Mouse (Mus musculus) limb, embryonic 14.5 days (tissue): ENCODE results near the gene Pdxp. TPM values are rescaled to one million over a fixed set of nuclear protein-coding genes. Genes with fewer than 3 reads are reported as not detected.

Experiments used
- ATAC-seq: fragments of 200-750 bp; cut with Nextera tagmentation; 2 replicates; pipeline ENCODE4 v1.8.0; 2017; ENCODE audit warnings: low read depth, moderate number of reproducible peaks, moderate TSS enrichment; ENCODE audit not compliant: low FRiP score
- DNase-seq: peaks from one replicate; pipeline ENCODE4 v3.0.0-alpha.2; 2015; ENCODE audit warnings: low spot score
- H3K27ac ChIP-seq: fragments of 300-500 bp; sonication (generic); replicated peaks from 2 replicates; pipeline ENCODE4 v1.5.1; 2014; ENCODE audit warnings: low read depth, mild to moderate bottlenecking, low read length, moderate library complexity, mixed read lengths
- H3K27me3 ChIP-seq: fragments of 300-500 bp; sonication (generic); 2 replicates; pipeline ENCODE4 v1.6.1; 2014; ENCODE audit warnings: low read length, mixed read lengths; ENCODE audit not compliant: control insufficient read depth, insufficient read depth
- H3K36me3 ChIP-seq: fragments of 300-500 bp; sonication (generic); 2 replicates; pipeline ENCODE4 v1.6.1; 2014; ENCODE audit warnings: mild to moderate bottlenecking, low read length, moderate library complexity, mixed read lengths; ENCODE audit not compliant: control insufficient read depth, insufficient read depth
- H3K4me1 ChIP-seq: fragments of 300-500 bp; sonication (generic); 2 replicates; pipeline ENCODE4 v1.6.1; 2014; ENCODE audit warnings: antibody characterized with exemption, low read length, mixed read lengths; ENCODE audit not compliant: control insufficient read depth, insufficient read depth
- H3K4me2 ChIP-seq: fragments of 300-500 bp; sonication (generic); replicated peaks from 2 replicates; pipeline ENCODE4 v1.6.1; 2014; ENCODE audit warnings: low read depth, mild to moderate bottlenecking, low read length, moderate library complexity; ENCODE audit not compliant: severe bottlenecking
- H3K4me3 ChIP-seq: fragments of 300-500 bp; sonication (generic); replicated peaks from 2 replicates; pipeline ENCODE4 v1.5.1; 2014; ENCODE audit warnings: low read length
- H3K9ac ChIP-seq: fragments of 300-500 bp; sonication (generic); 2 replicates; pipeline ENCODE4 v1.6.1; 2014; ENCODE audit warnings: mild to moderate bottlenecking, low read depth, low read length, moderate library complexity; ENCODE audit not compliant: severe bottlenecking
- H3K9me3 ChIP-seq: fragments of 300-500 bp; sonication (generic); 2 replicates; pipeline ENCODE4 v1.6.1; 2016; ENCODE audit warnings: low read length; ENCODE audit not compliant: control insufficient read depth
- POLR2A ChIP-seq: fragments of 200-500 bp; IDR thresholded peaks from 2 replicates; pipeline ENCODE4 v1.8.0; 2012; ENCODE audit warnings: inconsistent platforms, mild to moderate bottlenecking, moderate library complexity, borderline replicate concordance; ENCODE audit not compliant: insufficient read depth, insufficient read length; ENCODE audit errors: extremely low read depth
- WGBS: fragments of 180-500 bp; shearing (Covaris S2); extraction: QIAGEN DNeasy Blood & Tissue Kit; methylation state at CpG from one replicate; pipeline ENCODE4 v1.1.7; 2014; 5-methylcytosine and 5-hydroxymethylcytosine counted together
- polyA plus RNA-seq, 2 experiments: library from polyadenylated mRNA; depleted of rRNA in 1 of 2; stranded (reverse) in 1 of 2; unstranded in 1 of 2; fragments of >200 nt; fragmentation: Nextera tagmentation in 1 of 2; extraction: Ambion mirVana in 1 of 2; gene quantifications; 2 replicates each; pipeline versions ENCODE4 v1.2.1 to v1.2.3; 2012 to 2014

Gene Pdxp
- polyA plus RNA-seq, 2 experiments = 20.8 to 32.5 TPM

- ATAC-seq (peak; percentile 88), DNase-seq (peak; percentile 94)
- H3K4me2 ChIP-seq = peak within 1 kb of the TSS; percentile 68
- H3K4me3 ChIP-seq = peak within 1 kb of the TSS; percentile 67
- peak within 1 kb of the TSS; percentile 82 for H3K27ac ChIP-seq
- WGBS = 0% methylated on average over 39 of the region's 42 CpGs
- peaks cover 6% of the 10 kb centered on the region for H3K4me1 ChIP-seq
- H3K36me3 ChIP-seq = peaks cover 32% of the 10 kb centered on the region
- TF ChIP-seq POLR2A = peak; percentile 65; the same call in 1 of the 2 replicates
- no peaks in the 10 kb centered on the region for H3K27me3 ChIP-seq
- no peaks in the 10 kb centered on the region for H3K9me3 ChIP-seq
- peak within 1 kb of the TSS; percentile 64 for H3K9ac ChIP-seq
Observed at GRCm38 (mm10) chr15:78934784-78935320, 21.1 kb downstream of the Pdxp start, which contains the start of gene Nol12. TSS of gene Nol12 (plus strand) at chr15:78934933.

DNA sequence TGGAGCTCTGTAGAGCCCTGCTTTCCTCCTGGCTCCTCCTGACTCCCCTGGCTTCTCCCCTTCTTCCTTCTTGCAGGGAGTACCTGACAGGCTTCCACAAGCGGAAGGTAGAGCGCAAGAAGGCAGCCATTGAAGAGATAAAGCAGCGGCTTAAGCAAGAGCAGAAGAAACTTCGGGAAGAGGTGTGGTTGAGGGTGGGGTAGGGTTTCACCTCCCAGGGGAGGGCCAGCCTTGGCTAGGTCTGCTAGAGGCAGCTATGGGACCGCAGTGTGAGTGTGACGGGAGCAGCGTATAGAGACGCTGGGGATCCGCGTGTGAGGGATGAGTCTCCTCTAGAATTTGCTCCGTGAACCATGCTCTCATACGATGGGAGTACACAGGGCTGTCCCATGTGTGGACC, 22.7 kb downstream of the Pdxp start:
- Histone ChIP-seq H3K4me1 (peaks cover 6% of the 10 kb centered on the region), H3K9me3 (no peaks in the 10 kb centered on the region), H3K36me3 (peaks cover 41% of the 10 kb centered on the region), H3K9ac (no peak overlapping the region), H3K4me2 (no peak overlapping the region), H3K27ac (no peak overlapping the region), H3K27me3 (no peaks in the 10 kb centered on the region), H3K4me3 (no peak overlapping the region)
- no peak for DNase-seq
- WGBS = 92% methylated on average over 12 of the region's 12 CpGs
- no peak for TF ChIP-seq POLR2A
- no peak for ATAC-seq

DNA sequence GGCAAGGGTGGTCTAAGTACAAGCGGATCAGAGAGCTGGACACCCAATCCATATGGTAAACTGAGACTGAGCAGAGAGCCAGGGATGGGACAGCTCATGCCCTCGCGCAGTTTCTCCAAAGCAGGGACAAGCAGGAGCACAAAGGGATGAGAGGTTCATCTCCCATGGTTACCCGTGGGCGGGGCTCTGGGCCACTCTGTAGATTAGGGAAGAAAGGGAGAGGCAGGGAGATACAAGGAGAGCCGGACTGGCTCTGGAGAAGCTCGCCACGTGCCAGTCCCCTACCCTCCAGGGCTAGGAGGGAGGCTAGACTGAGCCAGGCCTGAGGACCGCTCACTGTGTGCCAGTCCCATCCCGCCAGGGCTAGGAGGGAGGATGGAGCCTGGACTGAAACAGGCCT, 23.6 kb downstream of the Pdxp start:
- 98% methylated on average over 10 of the region's 10 CpGs for WGBS
- peaks cover 47% of the 10 kb centered on the region for H3K36me3 ChIP-seq
- no peak overlapping the region for H3K27ac ChIP-seq
- no peak for TF ChIP-seq POLR2A
- H3K4me1 ChIP-seq = peaks cover 6% of the 10 kb centered on the region
- DNase-seq = no peak
- H3K27me3 ChIP-seq = no peaks in the 10 kb centered on the region
- no peaks in the 10 kb centered on the region for H3K9me3 ChIP-seq
- H3K9ac ChIP-seq = no peak overlapping the region
- no peak overlapping the region for H3K4me2 ChIP-seq
- ATAC-seq = no peak
- no peak overlapping the region for H3K4me3 ChIP-seq

DNA sequence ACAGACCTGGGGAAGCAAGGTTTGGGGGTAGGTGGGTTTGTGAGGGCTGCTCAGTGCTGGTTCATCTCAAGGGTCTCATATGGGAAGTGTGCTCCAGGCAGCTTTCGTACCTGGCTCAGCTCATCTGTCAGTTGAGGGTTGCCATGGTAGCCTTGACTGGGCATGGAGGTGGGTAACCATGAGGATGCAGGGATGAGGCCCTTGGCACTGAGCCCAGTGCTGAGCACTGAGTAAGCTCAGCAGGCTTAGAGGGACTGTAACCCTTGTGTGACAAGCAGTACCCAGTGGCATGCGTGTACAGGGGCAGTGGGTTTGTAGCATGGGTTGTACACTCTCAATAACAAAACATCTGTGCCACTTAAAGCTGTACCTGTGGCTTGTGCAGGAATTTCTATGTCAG, 24.2 kb downstream of the Pdxp start:
- Histone ChIP-seq H3K4me3 (no peak overlapping the region), H3K27me3 (no peaks in the 10 kb centered on the region), H3K36me3 (peaks cover 47% of the 10 kb centered on the region), H3K27ac (no peak overlapping the region), H3K9me3 (no peaks in the 10 kb centered on the region), H3K4me1 (peaks cover 9% of the 10 kb centered on the region), H3K4me2 (no peak overlapping the region), H3K9ac (no peak overlapping the region)
- no peak for ATAC-seq
- WGBS = 89% methylated on average over 2 of the region's 2 CpGs
- no peak for TF ChIP-seq POLR2A
- no peak for DNase-seq

DNA sequence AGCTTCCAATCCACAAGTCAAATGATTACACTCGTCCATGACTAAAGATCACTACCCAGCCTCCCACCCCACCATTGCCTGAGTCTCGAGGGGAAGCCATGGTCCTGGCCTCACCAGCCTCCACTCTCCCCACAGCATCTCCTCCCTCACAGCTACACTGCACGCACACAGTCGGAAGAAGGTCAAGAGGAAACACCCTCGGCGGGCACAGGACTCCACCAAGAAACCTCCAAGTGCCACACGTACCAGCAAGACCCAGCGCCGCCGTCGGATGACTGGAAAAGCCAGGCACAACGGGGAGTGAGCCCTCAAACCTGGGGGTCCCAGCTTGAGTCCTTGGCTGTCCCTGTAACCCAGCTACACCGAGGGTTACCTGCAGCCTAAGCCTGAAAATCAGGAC, 26.6 kb downstream of the Pdxp start:
- no peak overlapping the region for H3K9ac ChIP-seq
- peaks cover 9% of the 10 kb centered on the region for H3K4me1 ChIP-seq
- no peaks in the 10 kb centered on the region for H3K9me3 ChIP-seq
- DNase-seq (no peak), ATAC-seq (no peak)
- no peaks in the 10 kb centered on the region for H3K27me3 ChIP-seq
- 95% methylated on average over 13 of the region's 13 CpGs for WGBS
- H3K36me3 ChIP-seq = peaks cover 47% of the 10 kb centered on the region
- no peak overlapping the region for H3K27ac ChIP-seq
- no peak overlapping the region for H3K4me2 ChIP-seq
- TF ChIP-seq POLR2A = no peak
- H3K4me3 ChIP-seq = no peak overlapping the region

DNA sequence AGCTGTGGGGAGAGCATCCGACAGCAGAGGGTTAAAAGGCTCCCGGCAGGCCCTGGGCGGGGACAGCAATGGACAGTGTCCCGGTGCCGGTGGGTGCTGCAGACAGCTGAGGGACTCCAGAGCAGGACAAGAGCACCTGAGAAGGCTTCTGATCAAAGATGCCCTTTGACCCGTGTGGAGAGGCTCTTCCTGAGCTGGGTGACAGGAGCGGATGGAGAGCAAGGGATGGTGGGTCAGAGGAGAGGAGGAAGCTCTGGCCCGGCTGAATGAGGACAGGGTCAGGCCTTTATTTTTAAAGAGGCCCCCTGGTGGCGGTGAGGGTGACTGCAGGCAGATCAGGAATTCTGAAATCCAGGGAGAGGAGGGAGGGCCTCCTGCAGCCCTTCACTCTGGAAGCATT, 28.9 kb downstream of the Pdxp start:
- peak overlapping the region; percentile 46; the same call in 1 of the 2 replicates for H3K9ac ChIP-seq
- 4% methylated on average over 9 of the region's 9 CpGs for whole genome bisulfite sequencing

More for the DNA sequence above, 28.9 kb downstream of the Pdxp start:
- Histone ChIP-seq H3K4me3 (peak overlapping the region; percentile 33), H3K9me3 (no peaks in the 10 kb centered on the region), H3K27me3 (no peaks in the 10 kb centered on the region), H3K4me1 (peaks cover 9% of the 10 kb centered on the region; the same call in 1 of the 2 replicates), H3K36me3 (peaks cover 33% of the 10 kb centered on the region), H3K4me2 (peak overlapping the region; percentile 50), H3K27ac (no peak overlapping the region)
- DNase-seq (peak; percentile 72), ATAC-seq (peak; percentile 65)
- TF ChIP-seq POLR2A = no peak
